Mouse (Mus musculus): ENCODE results near the gene Vill. TPM values are rescaled to one million over a fixed set of nuclear protein-coding genes. Genes with fewer than 3 reads are reported as not detected.

Vill gene
- total RNA-seq, 2 experiments from 2014 or later: 3.2 to 10.1 TPM

- no peak for DNase-seq (ENCODE audit: low spot score in 2 of 2)
These were observed 18.5 kb upstream of the Vill start for GRCm38 (mm10) chr9:119034069-119034468.

GRCm38 (mm10) chr9:119034676-119035665 lies 17.6 kb upstream of the Vill start:
- no peak for DNase-seq (ENCODE audit: low spot score in 2 of 2)

DNA sequence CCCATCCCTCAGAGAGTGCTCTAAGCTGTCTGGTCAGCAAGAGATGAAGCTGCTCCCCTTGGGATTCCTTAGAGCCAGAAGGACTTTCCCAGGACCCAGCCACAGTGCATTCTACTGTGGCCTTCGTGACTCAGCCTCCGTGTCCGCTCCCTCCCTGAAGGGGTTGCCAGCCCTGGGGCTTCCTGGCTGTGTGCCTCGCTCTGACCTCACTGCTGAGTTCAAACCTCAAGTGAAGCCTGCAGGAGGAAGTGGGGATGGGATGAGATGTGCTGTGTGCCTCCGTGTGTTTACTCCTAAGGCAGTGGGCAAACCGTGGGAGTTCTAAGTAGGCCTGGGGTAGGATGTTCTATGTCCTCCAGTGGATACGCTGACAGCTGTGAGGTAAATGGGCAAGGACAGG lies 16.7 kb upstream of the Vill start:
- DNase-seq (ENCODE audit: low spot score in 2 of 2): no peak

DNA sequence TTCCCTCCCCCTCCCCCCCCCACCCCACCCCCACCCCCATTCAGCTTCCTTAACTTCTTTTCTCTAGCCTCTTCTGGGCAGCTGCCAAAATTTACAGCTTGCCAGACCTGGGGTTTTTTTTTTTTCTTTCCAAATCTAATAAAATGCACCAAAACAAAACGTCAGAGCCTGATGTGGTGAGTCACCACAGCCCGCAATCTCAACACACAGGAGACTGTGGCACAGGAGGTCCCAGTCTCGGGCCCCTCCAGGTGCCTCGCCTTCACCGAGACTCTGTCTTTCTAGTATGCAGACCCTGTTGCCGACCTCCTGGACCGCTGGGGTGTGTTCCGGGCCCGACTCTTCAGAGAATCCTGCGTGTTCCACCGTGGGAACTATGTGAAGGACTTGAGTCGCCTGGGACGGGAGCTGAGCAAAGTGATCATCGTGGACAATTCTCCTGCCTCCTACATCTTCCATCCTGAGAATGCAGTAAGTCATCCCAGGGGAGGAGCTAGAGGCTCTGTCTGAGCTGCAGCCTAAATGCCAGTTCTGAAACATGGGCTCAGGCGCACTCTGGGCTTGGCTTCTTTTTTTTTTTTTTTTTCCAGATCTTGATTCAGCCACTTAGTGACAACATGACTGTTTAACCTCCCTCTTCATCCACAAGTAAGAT lies 15.4 kb upstream of the Vill start:
- no peak for DNase-seq (ENCODE audit: low spot score in 2 of 2)

GRCm38 (mm10) chr9:119038574-119038973 lies 14.0 kb upstream of the Vill start:
- DNase-seq (ENCODE audit: low spot score in 2 of 2): no peak

DNA sequence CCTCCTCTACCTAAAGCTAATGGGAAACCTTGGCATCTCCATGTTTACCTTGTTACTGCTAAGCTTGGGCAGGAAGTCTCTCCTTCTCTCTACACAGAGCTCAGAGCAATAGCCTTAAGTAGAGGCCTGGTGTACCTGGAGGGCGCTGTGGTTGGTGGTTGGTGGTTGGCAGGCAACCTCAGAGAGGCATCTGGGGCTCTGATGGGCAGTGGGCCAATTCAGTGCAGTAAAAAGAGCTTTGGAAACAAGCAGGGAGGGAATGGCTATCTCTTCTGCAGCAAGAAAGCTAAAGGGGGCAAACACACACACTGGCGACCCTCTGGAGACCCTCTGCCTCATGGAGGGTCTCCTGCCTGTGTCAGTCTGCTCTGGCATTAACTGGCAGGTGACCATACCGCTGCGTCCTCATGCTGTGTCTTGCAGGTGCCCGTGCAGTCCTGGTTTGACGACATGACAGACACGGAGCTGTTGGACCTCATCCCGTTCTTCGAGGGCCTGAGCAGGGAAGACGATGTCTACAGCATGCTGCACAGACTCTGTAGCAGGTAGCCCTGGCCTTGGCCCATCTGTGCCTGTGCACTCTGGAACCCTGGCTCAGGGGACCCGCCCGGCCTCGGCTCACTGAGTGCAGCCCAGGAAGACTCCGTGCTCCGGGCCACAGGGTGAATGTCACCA lies 12.3 kb upstream of the Vill start:
- DNase-seq (ENCODE audit: low spot score in 2 of 2): no peak

- no peak for DNase-seq (ENCODE audit: low spot score in 2 of 2)
These were observed 4.2 kb upstream of the Vill start for GRCm38 (mm10) chr9:119048182-119048903.

- DNase-seq (ENCODE audit: low spot score in 2 of 2): no peak
These were observed 1.4 kb upstream of the Vill start for GRCm38 (mm10) chr9:119051158-119051557.

DNA sequence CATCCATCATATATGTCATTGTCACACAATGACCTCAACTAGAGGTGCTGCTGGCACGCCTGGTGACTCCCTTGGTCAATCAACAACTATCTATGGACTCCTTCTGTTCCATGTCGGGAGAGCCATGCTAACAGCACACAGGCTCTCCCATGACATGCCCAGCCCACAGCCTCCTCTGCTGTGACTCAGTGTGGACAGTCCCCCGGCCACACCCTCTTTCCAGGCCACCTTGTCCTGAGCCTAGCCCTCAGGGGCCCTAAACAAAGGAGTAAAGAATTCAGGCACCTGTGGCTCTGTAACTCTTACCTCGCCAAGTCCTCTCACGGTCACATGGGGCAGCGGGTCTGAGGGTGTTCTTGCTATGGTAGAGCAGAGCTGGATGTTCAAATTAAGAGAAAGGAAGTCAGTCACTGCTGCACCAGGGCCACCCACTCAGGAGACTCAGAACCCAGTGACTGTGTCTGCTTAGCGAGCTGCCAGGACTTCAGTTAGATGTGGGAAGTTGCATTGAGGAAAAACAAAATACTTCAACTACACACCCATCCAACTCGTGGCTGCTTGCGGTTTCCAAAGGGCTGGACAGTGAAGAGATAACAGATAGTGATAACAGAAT lies 1.5 kb downstream of the Vill start:
- DNase-seq (ENCODE audit: low spot score in 2 of 2): no peak

- no peak for DNase-seq (ENCODE audit: low spot score in 2 of 2)
These were observed 2.8 kb downstream of the Vill start for GRCm38 (mm10) chr9:119055336-119055735.

GRCm38 (mm10) chr9:119058245-119058644 lies 5.7 kb downstream of the Vill start:
- DNase-seq (ENCODE audit: low spot score in 2 of 2): no peak

- no peak for DNase-seq (ENCODE audit: low spot score in 2 of 2)
These were observed 8.1 kb downstream of the Vill start for GRCm38 (mm10) chr9:119060701-119061100.

DNA sequence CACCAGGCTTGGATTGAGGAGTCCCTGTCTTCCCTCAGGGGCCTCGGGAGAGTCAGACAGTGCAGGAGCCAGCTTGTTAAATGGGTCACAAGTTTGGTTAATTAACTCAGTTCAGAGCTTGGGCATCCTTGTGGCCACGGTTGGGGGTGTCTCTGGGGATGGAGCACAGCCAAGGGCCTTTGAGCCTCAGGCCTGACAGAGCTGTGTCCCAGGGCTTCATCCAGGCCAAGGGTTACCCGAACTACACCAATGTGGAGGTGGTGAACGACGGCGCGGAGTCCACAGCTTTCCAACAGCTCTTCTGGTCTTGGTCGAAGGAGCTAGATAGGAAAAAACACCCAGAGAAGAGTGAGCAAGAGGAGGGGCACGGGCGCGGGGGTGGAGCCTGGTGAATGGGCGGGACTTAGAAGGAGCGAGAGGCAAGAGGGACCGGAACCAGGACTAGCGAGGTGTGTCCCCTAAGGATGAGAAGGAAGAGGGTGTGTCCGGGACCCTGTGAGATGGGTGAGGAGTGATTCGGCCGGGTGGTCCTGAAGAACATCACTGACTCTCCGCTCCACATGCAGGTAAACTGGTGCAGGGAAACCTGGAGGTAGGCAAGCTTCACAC lies 10.6 kb downstream of the Vill start:
- no peak for DNase-seq (ENCODE audit: low spot score in 2 of 2)

DNA sequence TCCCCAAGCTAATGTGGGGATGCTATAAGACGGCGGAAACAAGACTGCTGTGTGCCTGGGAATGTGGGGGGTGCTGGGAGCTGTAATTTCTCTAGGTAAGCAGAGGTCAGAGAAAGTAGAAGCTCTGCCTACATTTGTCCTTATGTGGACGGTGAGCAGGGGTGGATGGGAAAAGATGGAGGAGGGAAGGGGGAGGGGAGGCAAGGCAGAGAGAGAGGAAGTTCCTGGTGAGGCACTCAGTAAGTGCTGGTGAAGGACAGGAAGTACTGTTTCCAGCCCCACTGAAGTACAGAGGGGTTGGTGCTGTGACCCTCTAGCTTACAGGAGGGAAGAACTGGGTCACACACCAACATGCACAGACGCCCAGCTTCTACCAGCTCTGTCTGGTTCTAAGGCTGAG lies 11.7 kb downstream of the Vill start:
- DNase-seq (ENCODE audit: low spot score in 2 of 2): no peak

DNA sequence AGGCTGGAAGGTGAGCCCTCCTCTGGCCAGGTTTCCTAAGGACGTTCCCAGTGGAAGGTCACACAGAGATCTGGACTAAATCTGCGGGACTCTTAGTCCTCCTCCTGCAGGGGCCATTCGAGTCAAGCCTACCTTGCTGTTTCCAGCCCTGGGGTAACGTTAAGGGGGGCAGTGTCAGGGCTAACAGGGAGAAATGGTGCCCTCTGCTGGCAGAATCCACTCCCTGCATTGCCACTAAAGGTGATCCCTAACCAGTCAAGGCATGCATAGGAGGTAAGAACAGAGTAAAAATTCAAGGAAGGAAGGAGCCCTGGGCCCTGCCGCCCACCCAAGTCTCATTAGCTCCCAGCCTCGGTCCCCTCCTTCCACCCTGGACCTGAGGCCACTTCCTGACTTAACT lies 15.0 kb downstream of the Vill start:
- peak; percentile 55 to 56 for DNase-seq (ENCODE audit: low spot score in 2 of 2)

DNA sequence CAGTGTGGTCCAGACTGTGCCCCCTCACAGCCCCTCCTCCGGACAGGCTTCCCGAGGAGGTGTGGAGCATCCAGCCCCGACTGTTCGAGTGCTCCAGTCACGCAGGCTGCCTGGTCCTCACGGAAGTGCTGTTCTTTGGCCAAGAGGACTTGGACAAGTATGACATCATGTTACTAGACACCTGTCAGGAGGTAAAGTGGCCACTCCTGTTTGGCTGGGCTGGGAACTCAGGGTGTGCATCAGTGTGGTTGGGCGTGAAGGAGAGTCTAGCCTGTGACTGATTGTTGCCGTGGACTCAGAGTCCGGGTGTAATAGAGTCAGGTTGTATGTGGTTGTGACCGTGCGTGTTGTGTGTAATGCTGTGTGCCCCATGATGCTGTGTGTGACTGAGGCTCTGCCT lies 15.7 kb downstream of the Vill start:
- no peak for DNase-seq (ENCODE audit: low spot score in 2 of 2)

- no peak for DNase-seq (ENCODE audit: low spot score in 2 of 2)
These were observed 17.7 kb downstream of the Vill start for GRCm38 (mm10) chr9:119070173-119070825.

GRCm38 (mm10) chr9:119071786-119072185 lies 19.2 kb downstream of the Vill start:
- DNase-seq (ENCODE audit: low spot score in 2 of 2): no peak

- DNase-seq (ENCODE audit: low spot score in 2 of 2): no peak
These were observed 20.8 kb downstream of the Vill start for GRCm38 (mm10) chr9:119073184-119073895.
